Mouse (Mus musculus) MEL (cell line): ENCODE results near the gene Bcr. TPM values are rescaled to one million over a fixed set of nuclear protein-coding genes. Genes with fewer than 3 reads are reported as not detected.

Experiments
- DNase-seq: peaks from one replicate; pipeline ENCODE4 v3.0.0; 2011; ENCODE audit warnings: low read depth, low spot score
- H3K27ac ChIP-seq: 2 replicates; pipeline ENCODE4 v1.5.1; 2012; ENCODE audit warnings: low read depth, mild to moderate bottlenecking, control low read depth, low read length, moderate library complexity; ENCODE audit not compliant: control insufficient read depth
- H3K27me3 ChIP-seq, 2 experiments: fragments of 150-350 bp in 1 of 2; sonication (generic) in 1 of 2; 2 replicates each; pipeline ENCODE4 v1.6.1; 2012; ENCODE audit warnings: low read length in 2 of 2, mild to moderate bottlenecking in 2 of 2, improper control_type of control experiment in 1 of 2, moderate library complexity in 1 of 2; ENCODE audit not compliant: insufficient read depth in 2 of 2, control insufficient read depth in 1 of 2
- H3K36me3 ChIP-seq, 2 experiments: 2 replicates each; pipeline ENCODE4 v1.6.1; 2012 to 2014; ENCODE audit warnings: low read length in 2 of 2, improper control_type of control experiment in 1 of 2, inconsistent platforms in 1 of 2, mild to moderate bottlenecking in 1 of 2; ENCODE audit not compliant: insufficient read depth in 2 of 2, control insufficient read depth in 1 of 2
- H3K4me1 ChIP-seq, 2 experiments: fragments of 150-350 bp in 1 of 2; sonication (generic) in 1 of 2; 2 replicates each; pipeline ENCODE4 v1.6.1; 2012; ENCODE audit warnings: low read length in 2 of 2, improper control_type of control experiment in 1 of 2, mild to moderate bottlenecking in 1 of 2; ENCODE audit not compliant: insufficient read depth in 2 of 2, control insufficient read depth in 1 of 2
- H3K4me3 ChIP-seq, 2 experiments: fragments of 150-350 bp in 1 of 2; sonication (generic) in 1 of 2; 2 replicates each; pipeline ENCODE4 v1.5.1; 2012; ENCODE audit warnings: low read depth in 2 of 2, low read length in 2 of 2, mild to moderate bottlenecking in 2 of 2, moderate library complexity in 2 of 2, control low read depth in 1 of 2, improper control_type of control experiment in 1 of 2; ENCODE audit not compliant: control insufficient read depth in 1 of 2, insufficient read depth in 1 of 2
- H3K79me2 ChIP-seq: 2 replicates; pipeline ENCODE4 v1.6.1; 2012; ENCODE audit warnings: mild to moderate bottlenecking, low read length, moderate library complexity; ENCODE audit not compliant: control insufficient read depth, poor library complexity, insufficient read depth
- H3K9ac ChIP-seq: 2 replicates; pipeline ENCODE4 v1.6.1; 2012; ENCODE audit warnings: low read depth, mild to moderate bottlenecking, control low read depth, low read length, moderate library complexity; ENCODE audit not compliant: control insufficient read depth, poor library complexity, severe bottlenecking
- H3K9me3 ChIP-seq: fragments of 150-350 bp; sonication (generic); replicated peaks from 2 replicates; pipeline ENCODE4 v1.6.1; 2012; ENCODE audit warnings: mild to moderate bottlenecking, low read length, improper control_type of control experiment, moderate library complexity; ENCODE audit not compliant: insufficient read depth
- CHD1 ChIP-seq: IDR thresholded peaks from 2 replicates; pipeline ENCODE4 v1.6.1; 2012; ENCODE audit warnings: low read depth, mild to moderate bottlenecking, inconsistent platforms, low read length, improper control_type of control experiment
- CHD2 ChIP-seq: IDR thresholded peaks from 2 replicates; pipeline ENCODE4 v1.6.1; 2011; ENCODE audit warnings: low read length, improper control_type of control experiment
- ELF1 ChIP-seq: IDR thresholded peaks from 2 replicates; pipeline ENCODE4 v1.6.1; 2014; ENCODE audit warnings: low read depth, mild to moderate bottlenecking, inconsistent platforms, low read length, improper control_type of control experiment, moderate library complexity
- EP300 ChIP-seq, 2 experiments: IDR thresholded peaks; 2 replicates each; pipeline ENCODE4 v1.6.1; 2011; ENCODE audit warnings: improper control_type of control experiment in 2 of 2, low read length in 2 of 2, low read depth in 1 of 2, mild to moderate bottlenecking in 1 of 2
- ETS1 ChIP-seq: IDR thresholded peaks from 2 replicates; pipeline ENCODE4 v1.6.1; 2012; ENCODE audit warnings: low read depth, mild to moderate bottlenecking, inconsistent platforms, low read length, improper control_type of control experiment, moderate library complexity
- GATA1 ChIP-seq: IDR thresholded peaks from 2 replicates; pipeline ENCODE4 v1.6.1; 2011; ENCODE audit warnings: low read depth, low read length, improper control_type of control experiment
- HCFC1 ChIP-seq: IDR thresholded peaks from 2 replicates; pipeline ENCODE4 v1.6.1; 2012; ENCODE audit warnings: low read depth, mild to moderate bottlenecking, inconsistent platforms, low read length, improper control_type of control experiment, moderate library complexity
- JUND ChIP-seq: IDR thresholded peaks from 2 replicates; pipeline ENCODE4 v1.6.1; 2011; ENCODE audit warnings: low read depth, mild to moderate bottlenecking, improper control_type of control experiment, low read length
- MAFK ChIP-seq: IDR thresholded peaks from 2 replicates; pipeline ENCODE4 v1.6.1; 2011; ENCODE audit warnings: low read depth, mild to moderate bottlenecking, low read length, improper control_type of control experiment, borderline replicate concordance
- MAZ ChIP-seq: IDR thresholded peaks from 2 replicates; pipeline ENCODE4 v1.6.1; 2012; ENCODE audit warnings: low read depth, mild to moderate bottlenecking, inconsistent platforms, low read length, improper control_type of control experiment
- MEF2A ChIP-seq: IDR thresholded peaks from 2 replicates; pipeline ENCODE4 v1.6.1; 2014; ENCODE audit warnings: low read depth, mild to moderate bottlenecking, inconsistent platforms, low read length, improper control_type of control experiment; ENCODE audit not compliant: poor library complexity, insufficient replicate concordance, severe bottlenecking; ENCODE audit errors: extremely low read depth
- MXI1 ChIP-seq: IDR thresholded peaks from 2 replicates; pipeline ENCODE4 v1.6.1; 2011; ENCODE audit warnings: mild to moderate bottlenecking, low read depth, low read length, improper control_type of control experiment
- NRF1 ChIP-seq: IDR thresholded peaks from 2 replicates; pipeline ENCODE4 v1.6.1; 2014; ENCODE audit warnings: low read depth, mild to moderate bottlenecking, inconsistent platforms, low read length, improper control_type of control experiment, moderate library complexity; ENCODE audit not compliant: poor library complexity, insufficient read depth, severe bottlenecking
- POLR2A ChIP-seq, 2 experiments: IDR thresholded peaks; 2 replicates each; pipeline ENCODE4 v1.6.1; 2011 to 2012; ENCODE audit warnings: low read length in 2 of 2, mild to moderate bottlenecking in 2 of 2, control low read depth in 1 of 2, improper control_type of control experiment in 1 of 2, low read depth in 1 of 2, moderate library complexity in 1 of 2; ENCODE audit not compliant: control insufficient read depth in 1 of 2, insufficient read depth in 1 of 2, poor library complexity in 1 of 2
- POLR2AphosphoS2 ChIP-seq: IDR thresholded peaks from 2 replicates; pipeline ENCODE4 v1.6.1; 2011; ENCODE audit warnings: low read length, improper control_type of control experiment
- RAD21 ChIP-seq: IDR thresholded peaks from 2 replicates; pipeline ENCODE4 v1.6.1; 2011; ENCODE audit warnings: mild to moderate bottlenecking, low read depth, low read length, improper control_type of control experiment
- RCOR1 ChIP-seq: IDR thresholded peaks from 2 replicates; pipeline ENCODE4 v1.6.1; 2012; ENCODE audit warnings: low read depth, mild to moderate bottlenecking, inconsistent platforms, low read length, improper control_type of control experiment
- SIN3A ChIP-seq: IDR thresholded peaks from 2 replicates; pipeline ENCODE4 v1.6.1; 2012; ENCODE audit warnings: low read length, improper control_type of control experiment, inconsistent platforms
- SMC3 ChIP-seq: IDR thresholded peaks from 2 replicates; pipeline ENCODE4 v1.6.1; 2011; ENCODE audit warnings: low read depth, low read length, improper control_type of control experiment
- TBP ChIP-seq: IDR thresholded peaks from 2 replicates; pipeline ENCODE4 v1.8.0; 2011; ENCODE audit warnings: low read depth, low read length, improper control_type of control experiment
- UBTF ChIP-seq: IDR thresholded peaks from 2 replicates; pipeline ENCODE4 v1.6.1; 2012; ENCODE audit warnings: low read depth, mild to moderate bottlenecking, inconsistent platforms, low read length, improper control_type of control experiment, moderate library complexity, borderline replicate concordance; ENCODE audit not compliant: insufficient read depth
- USF1 ChIP-seq: IDR thresholded peaks from 2 replicates; pipeline ENCODE4 v1.6.1; 2014; ENCODE audit warnings: low read depth, mild to moderate bottlenecking, inconsistent platforms, low read length, improper control_type of control experiment, moderate library complexity
- USF2 ChIP-seq, 2 experiments: IDR thresholded peaks; 2 replicates each; pipeline ENCODE4 v1.6.1; 2011 to 2012; ENCODE audit warnings: improper control_type of control experiment in 2 of 2, low read length in 2 of 2, borderline replicate concordance in 1 of 2, inconsistent platforms in 1 of 2, low read depth in 1 of 2, mild to moderate bottlenecking in 1 of 2; ENCODE audit not compliant: insufficient read depth in 1 of 2
- ZNF384 ChIP-seq: IDR thresholded peaks from 2 replicates; pipeline ENCODE4 v1.6.1; 2012; ENCODE audit warnings: low read depth, mild to moderate bottlenecking, inconsistent platforms, low read length, improper control_type of control experiment
- polyA plus RNA-seq, 2 experiments: library from polyadenylated mRNA; stranded (reverse) in 1 of 2; unstranded in 1 of 2; fragments of >175 nt in 1 of 2; fragments of >200 nt in 1 of 2; gene quantifications; 2 replicates each; pipeline versions ENCODE4 v1.2.1 to v1.2.4; 2012; ENCODE audit warnings: low replicate concordance in 2 of 2, low read depth in 1 of 2; ENCODE audit not compliant: insufficient read length in 2 of 2, insufficient read depth in 1 of 2, missing spikeins in 1 of 2
- total RNA-seq: library from RNA; depleted of rRNA; stranded (reverse); fragments of 300-350 nt; gene quantifications from 2 replicates; pipeline ENCODE4 v1.2.3, GENCODE M21; 2012

Gene Bcr
- total and polyA plus RNA-seq, 3 experiments, result not detected

DNA sequence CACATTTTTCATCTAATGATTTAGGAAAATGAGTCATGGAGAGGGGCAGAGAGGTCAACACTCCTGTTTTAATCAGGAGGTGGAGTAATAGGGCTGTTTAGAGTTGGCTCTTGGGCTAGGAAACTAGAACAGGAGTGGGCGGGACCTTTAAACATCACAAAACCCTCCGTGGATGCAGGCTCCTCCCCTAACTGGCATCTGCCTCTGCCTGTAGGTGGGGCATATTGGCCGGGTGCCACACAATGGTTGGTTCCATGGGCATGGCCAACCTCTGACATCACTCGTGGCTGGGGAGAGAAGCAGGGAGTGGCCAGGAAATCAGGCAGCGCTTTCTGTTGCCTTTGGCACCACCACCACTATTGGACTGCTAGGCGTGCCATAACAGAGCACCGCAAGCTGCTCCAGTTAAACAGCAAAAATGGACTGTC, 68.9 kb downstream of the Bcr start:
- no peaks in the 10 kb centered on the region for H3K36me3 ChIP-seq
- no peak for DNase-seq
- no peaks in the 10 kb centered on the region for H3K4me1 ChIP-seq
- H3K27ac ChIP-seq, result no peak overlapping the region
- H3K9ac ChIP-seq, result no peak overlapping the region
- no peak for TF ChIP-seq RAD21
- TF ChIP-seq GATA1, result no peak
- TF ChIP-seq ELF1, result no peak
- no peaks in the 10 kb centered on the region for H3K79me2 ChIP-seq
- H3K4me3 ChIP-seq, result no peak overlapping the region
- H3K9me3 ChIP-seq, result no peaks in the 10 kb centered on the region
- H3K27me3 ChIP-seq, result no peaks in the 10 kb centered on the region

DNA sequence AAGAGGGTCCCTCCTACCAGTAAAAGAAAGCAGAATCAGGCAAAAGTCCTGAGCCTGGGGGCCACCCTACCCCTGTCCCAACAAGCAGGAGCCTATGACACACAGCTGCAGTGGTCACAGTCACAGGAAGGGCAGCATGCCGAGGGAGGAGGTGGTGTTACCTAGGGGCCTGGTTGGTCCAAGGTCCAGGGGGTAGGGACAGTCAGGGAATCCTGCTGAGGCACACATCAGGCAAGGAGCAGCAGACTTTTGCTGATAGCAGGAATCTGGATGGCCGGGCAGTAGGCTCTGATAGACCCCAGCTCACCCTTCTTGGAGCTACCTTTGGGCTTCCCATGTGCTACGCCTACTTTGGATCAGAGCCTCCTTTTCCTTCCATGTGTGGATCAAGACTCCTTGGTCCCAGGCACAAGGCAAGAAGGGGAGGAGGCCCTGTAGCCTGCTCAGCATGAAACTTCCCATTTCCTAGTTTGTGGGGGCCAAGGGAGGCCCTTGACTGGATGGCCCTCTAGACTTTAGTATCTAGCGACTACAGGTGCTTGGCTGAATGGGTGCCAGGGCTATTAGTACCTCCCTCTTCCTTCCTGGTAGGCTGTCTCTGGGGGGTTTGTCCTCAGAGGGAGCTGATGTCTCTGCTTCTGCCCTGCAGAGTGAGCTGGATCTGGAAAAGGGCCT, 70.1 kb downstream of the Bcr start:
- Histone ChIP-seq H3K9me3 (no peaks in the 10 kb centered on the region), H3K27me3 (no peaks in the 10 kb centered on the region), H3K4me3 (no peak overlapping the region), H3K9ac (no peak overlapping the region), H3K4me1 (no peaks in the 10 kb centered on the region), H3K36me3 (no peaks in the 10 kb centered on the region), H3K79me2 (no peaks in the 10 kb centered on the region), H3K27ac (no peak overlapping the region)
- no peak for DNase-seq
- TF ChIP-seq EP300 (IDR thresholded peaks at IDR 0.05; ENCODE audit: low read depth in 1 of 2, low read length in 2 of 2) (no peak), GATA1 (no peak), SMC3 (no peak), USF2 (IDR thresholded peaks at IDR 0.05; ENCODE audit: borderline replicate concordance in 1 of 2, insufficient read depth in 1 of 2, low read depth in 1 of 2, low read length in 2 of 2) (no peak), MAFK (no peak), ZNF384 (no peak), CHD1 (no peak), MEF2A (no peak), MXI1 (no peak), MAZ (no peak)

DNA sequence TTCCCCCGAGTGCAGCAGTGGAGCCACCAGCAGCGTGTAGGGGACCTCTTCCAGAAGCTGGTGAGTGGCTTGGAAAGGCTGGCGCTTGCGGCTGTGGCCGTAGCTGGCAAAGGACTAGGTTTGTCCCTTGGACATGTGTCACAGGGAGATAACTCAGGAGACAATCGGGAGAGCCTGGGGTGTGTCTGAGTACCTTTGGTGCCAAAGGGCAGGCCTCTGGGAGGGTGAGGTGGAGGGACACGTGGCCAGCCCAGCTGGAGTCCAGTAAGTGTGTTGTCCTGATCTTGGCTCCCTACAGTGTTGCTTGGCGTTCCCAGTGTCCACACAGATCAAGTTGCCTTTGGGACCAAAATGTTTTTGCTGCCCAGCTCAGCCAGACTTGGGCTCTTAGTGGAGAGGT, 71.2 kb downstream of the Bcr start:
- Histone ChIP-seq H3K4me1 (no peaks in the 10 kb centered on the region), H3K9me3 (no peaks in the 10 kb centered on the region), H3K79me2 (no peaks in the 10 kb centered on the region), H3K4me3 (no peak overlapping the region), H3K27ac (no peak overlapping the region), H3K9ac (no peak overlapping the region), H3K27me3 (no peaks in the 10 kb centered on the region), H3K36me3 (no peaks in the 10 kb centered on the region)
- DNase-seq, result no peak
- TF ChIP-seq ZNF384, result no peak
- TF ChIP-seq RCOR1, result no peak
- TF ChIP-seq HCFC1, result no peak
- no peak for TF ChIP-seq USF1
- no peak for TF ChIP-seq JUND
- no peak for TF ChIP-seq ETS1
- no peak for TF ChIP-seq USF2 (IDR thresholded peaks at IDR 0.05; ENCODE audit: borderline replicate concordance in 1 of 2, insufficient read depth in 1 of 2, low read depth in 1 of 2, low read length in 2 of 2)
- no peak for TF ChIP-seq NRF1
- TF ChIP-seq MEF2A, result no peak
- no peak for TF ChIP-seq CHD2
- no peak for TF ChIP-seq SIN3A
- TF ChIP-seq TBP, result no peak
- TF ChIP-seq RAD21, result no peak
- TF ChIP-seq POLR2A (IDR thresholded peaks at IDR 0.05; ENCODE audit: control insufficient read depth in 1 of 2, insufficient read depth in 1 of 2, low read depth in 1 of 2, low read length in 2 of 2, poor library complexity in 1 of 2), result no peak
- no peak for TF ChIP-seq UBTF
- no peak for TF ChIP-seq MXI1
- no peak for TF ChIP-seq POLR2AphosphoS2
- TF ChIP-seq EP300 (IDR thresholded peaks at IDR 0.05; ENCODE audit: low read depth in 1 of 2, low read length in 2 of 2), result no peak
